Comparison of ENCODE assay signal across 29 mouse cellular contexts in the genomic region with DNA sequence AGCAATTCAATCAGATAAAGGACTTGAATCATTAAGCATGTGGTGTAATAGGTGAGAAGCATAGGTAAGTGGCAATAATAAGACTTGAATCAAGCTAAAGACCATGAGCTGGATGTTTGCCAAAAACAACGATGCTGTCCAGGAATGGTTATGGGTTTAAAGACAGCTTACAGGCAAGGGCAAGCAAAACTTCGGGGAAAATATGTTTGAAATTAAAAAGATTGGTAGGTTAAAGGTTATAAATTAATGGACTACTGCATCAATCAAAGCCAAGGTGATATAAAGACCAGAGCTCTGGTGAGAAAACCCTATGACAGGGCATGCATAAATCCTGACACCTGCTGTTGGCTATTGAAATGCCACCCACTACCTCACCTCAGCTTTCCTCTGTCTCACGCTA.
A peak's percentile ranks its signal among the peaks of the same experiment; 100 is the strongest.
DNase-seq lines count a peak whose midpoint lies in the region; ATAC-seq and TF ChIP-seq lines count a peak whose summit lies in the region.
"Had no signal": no experiment of that assay in that cellular context is flagged by ENCODE, and none has a peak within 500 bp of the region (broad histone marks: within the 10 kb centered on the region; RNA-seq: fewer than 3 reads in every experiment).

No protein-coding gene starts in this region.

- DNase-seq in cerebellum, postnatal 10 days = peak; percentile 46 to 55
- DNase-seq in cerebellum, adult 11-12 months = no peak
- DNase-seq in forebrain, postnatal 0 days = no peak
- DNase-seq in forebrain, embryonic 10.5 days (ENCODE audit: extremely low spot score, low spot score) = no peak
- no peak for DNase-seq in spleen, postnatal 36 days (ENCODE audit: low spot score in 2 of 2)
- DNase-seq: adrenal gland, postnatal 14 days; cerebellum, adult 18-20 months; heart, postnatal 14 days; kidney, postnatal 25 days; liver; lung, adult 2 months; retina, postnatal 1 day; right cerebral cortex, postnatal 14 days; thymus, adult 18-20 months; thymus, postnatal 25 days had no signal

- ATAC-seq in forebrain, postnatal 0 days = no peak
- ATAC-seq in intestine, postnatal 0 days = no peak
- no peak for ATAC-seq in intestine, embryonic 15.5 days
- ATAC-seq: forebrain, embryonic 15.5 days; intestine, embryonic 16.5 days; Patski had no signal

- no peaks in the 10 kb centered on the region for H3K36me3 ChIP-seq in forebrain, postnatal 0 days (ENCODE audit: insufficient read depth)
- H3K36me3 ChIP-seq in forebrain, embryonic 10.5 days (replicated peaks) = no peaks in the 10 kb centered on the region
- no peaks in the 10 kb centered on the region for H3K36me3 ChIP-seq in intestine, postnatal 0 days (ENCODE audit: control insufficient read depth, insufficient read depth)
- H3K36me3 ChIP-seq in intestine, embryonic 15.5 days = no peaks in the 10 kb centered on the region
- no peaks in the 10 kb centered on the region for H3K36me3 ChIP-seq in E14TG2a.4 (ENCODE audit: insufficient read depth, low read length)
- H3K36me3 ChIP-seq: embryonic facial prominence, embryonic 10.5 days; embryonic facial prominence, embryonic 15.5 days; forebrain, embryonic 15.5 days; heart, embryonic 12.5 days; hindbrain, embryonic 10.5 days; hindbrain, embryonic 15.5 days; neural tube, embryonic 15.5 days had no signal

- H3K4me3 ChIP-seq in forebrain, postnatal 0 days (ENCODE audit: low read depth, low read length) = no peak overlapping the region
- no peak overlapping the region for H3K4me3 ChIP-seq in forebrain, embryonic 10.5 days
- H3K4me3 ChIP-seq in intestine, postnatal 0 days (ENCODE audit: low read depth, low read length) = no peak overlapping the region
- no peak overlapping the region for H3K4me3 ChIP-seq in intestine, embryonic 15.5 days (replicated peaks)
- no peak overlapping the region for H3K4me3 ChIP-seq in E14TG2a.4 (replicated peaks; ENCODE audit: low read length)
- H3K4me3 ChIP-seq: embryonic facial prominence, embryonic 10.5 days; embryonic facial prominence, embryonic 15.5 days; forebrain, embryonic 15.5 days; heart, embryonic 12.5 days; hindbrain, embryonic 10.5 days; hindbrain, embryonic 15.5 days; neural tube, embryonic 15.5 days had no signal

- H3K27me3 ChIP-seq in forebrain, postnatal 0 days (ENCODE audit: insufficient read depth, low read length) = no peaks in the 10 kb centered on the region
- H3K27me3 ChIP-seq in forebrain, embryonic 10.5 days (ENCODE audit: poor library complexity, severe bottlenecking) = no peaks in the 10 kb centered on the region
- H3K27me3 ChIP-seq in intestine, postnatal 0 days (replicated peaks; ENCODE audit: control insufficient read depth, insufficient read depth, low read length) = no peaks in the 10 kb centered on the region
- H3K27me3 ChIP-seq in intestine, embryonic 15.5 days (replicated peaks) = no peaks in the 10 kb centered on the region
- no peaks in the 10 kb centered on the region for H3K27me3 ChIP-seq in E14TG2a.4 (ENCODE audit: insufficient read depth, low read length)
- H3K27me3 ChIP-seq: embryonic facial prominence, embryonic 15.5 days; forebrain, embryonic 15.5 days; heart, embryonic 12.5 days; hindbrain, embryonic 15.5 days; neural tube, embryonic 15.5 days; Patski had no signal

- no peak overlapping the region for H3K9ac ChIP-seq in forebrain, postnatal 0 days
- no peak overlapping the region for H3K9ac ChIP-seq in intestine, postnatal 0 days (ENCODE audit: low read depth, low read length)
- no peak overlapping the region for H3K9ac ChIP-seq in intestine, embryonic 15.5 days
- H3K9ac ChIP-seq: embryonic facial prominence, embryonic 15.5 days; forebrain, embryonic 15.5 days; heart, embryonic 12.5 days; hindbrain, embryonic 15.5 days; liver, embryonic 14.5 days; neural tube, embryonic 15.5 days had no signal

- H3K27ac ChIP-seq in forebrain, postnatal 0 days (ENCODE audit: low read depth, low read length) = no peak overlapping the region
- no peak overlapping the region for H3K27ac ChIP-seq in forebrain, embryonic 10.5 days
- no peak overlapping the region for H3K27ac ChIP-seq in intestine, postnatal 0 days (ENCODE audit: low read depth, low read length)
- no peak overlapping the region for H3K27ac ChIP-seq in intestine, embryonic 15.5 days
- H3K27ac ChIP-seq: embryonic facial prominence, embryonic 10.5 days; embryonic facial prominence, embryonic 15.5 days; forebrain, embryonic 15.5 days; hindbrain, embryonic 10.5 days; hindbrain, embryonic 15.5 days; liver, embryonic 14.5 days; neural tube, embryonic 15.5 days had no signal

- no peaks in the 10 kb centered on the region for H3K4me1 ChIP-seq in forebrain, postnatal 0 days (ENCODE audit: insufficient read depth)
- no peaks in the 10 kb centered on the region for H3K4me1 ChIP-seq in forebrain, embryonic 10.5 days
- H3K4me1 ChIP-seq in intestine, postnatal 0 days (replicated peaks; ENCODE audit: control insufficient read depth, insufficient read depth, low read length) = no peaks in the 10 kb centered on the region
- H3K4me1 ChIP-seq in intestine, embryonic 15.5 days (replicated peaks) = no peaks in the 10 kb centered on the region
- no peaks in the 10 kb centered on the region for H3K4me1 ChIP-seq in E14TG2a.4 (replicated peaks; ENCODE audit: low read depth, low read length)
- H3K4me1 ChIP-seq: embryonic facial prominence, embryonic 10.5 days; embryonic facial prominence, embryonic 15.5 days; forebrain, embryonic 15.5 days; hindbrain, embryonic 10.5 days; hindbrain, embryonic 15.5 days; neural tube, embryonic 15.5 days had no signal

- peak; percentile 9; the same call in 1 of the 2 replicates for TF ChIP-seq CTCF in forebrain, postnatal 0 days (IDR thresholded peaks at IDR 0.05; ENCODE audit: low read depth)
- 0 out of 2 replicates have a peak, but pooled peaks have one; percentile 6 for TF ChIP-seq CTCF in intestine, postnatal 0 days (IDR thresholded peaks at IDR 0.05; ENCODE audit: low read depth)
- 0 out of 2 replicates have a peak, but pooled peaks have one; percentile 3 for TF ChIP-seq CTCF in E14TG2a.4 (conservative IDR thresholded peaks at IDR 0.05; ENCODE audit: low read length)

- H3K9me3 ChIP-seq in forebrain, postnatal 0 days (ENCODE audit: low read length) = no peaks in the 10 kb centered on the region
- no peaks in the 10 kb centered on the region for H3K9me3 ChIP-seq in forebrain, embryonic 10.5 days
- H3K9me3 ChIP-seq in intestine, postnatal 0 days (ENCODE audit: control insufficient read depth) = no peaks in the 10 kb centered on the region
- H3K9me3 ChIP-seq in intestine, embryonic 15.5 days = no peaks in the 10 kb centered on the region
- no peaks in the 10 kb centered on the region for H3K9me3 ChIP-seq in E14TG2a.4 (ENCODE audit: low read length)
- H3K9me3 ChIP-seq: embryonic facial prominence, embryonic 10.5 days; embryonic facial prominence, embryonic 15.5 days; forebrain, embryonic 15.5 days; heart, embryonic 12.5 days; hindbrain, embryonic 10.5 days; hindbrain, embryonic 15.5 days; neural tube, embryonic 15.5 days had no signal

- H3K4me2 ChIP-seq in forebrain, postnatal 0 days (ENCODE audit: low read depth) = no peak overlapping the region
- no peak overlapping the region for H3K4me2 ChIP-seq in intestine, postnatal 0 days (replicated peaks; ENCODE audit: low read depth)
- no peak overlapping the region for H3K4me2 ChIP-seq in intestine, embryonic 15.5 days (replicated peaks)
- H3K4me2 ChIP-seq: embryonic facial prominence, embryonic 15.5 days; forebrain, embryonic 15.5 days; heart, embryonic 12.5 days; hindbrain, embryonic 15.5 days; midbrain, embryonic 11.5 days; neural tube, embryonic 15.5 days had no signal

- WGBS in forebrain, postnatal 0 days = 58% methylated on average over 3 of the region's 3 CpGs
- 82% methylated on average over 3 of the region's 3 CpGs for WGBS in forebrain, embryonic 10.5 days
- 66% methylated on average over 3 of the region's 3 CpGs for WGBS in intestine, postnatal 0 days
- WGBS in intestine, embryonic 15.5 days = 67% methylated on average over 3 of the region's 3 CpGs

Comparison
In these comparisons a context has a peak if more than half of its experiments do, and no peak if none do; other contexts are left out.
1. DNase-seq: peak in cerebellum, postnatal 10 days (2 of 2); none in cerebellum, adult 11-12 months (single experiment), forebrain, postnatal 0 days (single experiment), forebrain, embryonic 10.5 days (single experiment) and spleen, postnatal 36 days (0 of 2).
2. Peak in every context shown above with its lines, with median percentiles within 50 percentile points of each other: CTCF ChIP-seq.